Mouse (Mus musculus): ENCODE measurements around the gene Srsf9. TPM values are rescaled to one million over a fixed set of nuclear protein-coding genes. Genes with fewer than 3 reads are reported as not detected.
A peak's percentile ranks its signal among the peaks of the same experiment; 100 is the strongest.

Gene Srsf9
- polyA plus RNA-seq, 1 experiment from 2014 or later: 263 TPM

DNA sequence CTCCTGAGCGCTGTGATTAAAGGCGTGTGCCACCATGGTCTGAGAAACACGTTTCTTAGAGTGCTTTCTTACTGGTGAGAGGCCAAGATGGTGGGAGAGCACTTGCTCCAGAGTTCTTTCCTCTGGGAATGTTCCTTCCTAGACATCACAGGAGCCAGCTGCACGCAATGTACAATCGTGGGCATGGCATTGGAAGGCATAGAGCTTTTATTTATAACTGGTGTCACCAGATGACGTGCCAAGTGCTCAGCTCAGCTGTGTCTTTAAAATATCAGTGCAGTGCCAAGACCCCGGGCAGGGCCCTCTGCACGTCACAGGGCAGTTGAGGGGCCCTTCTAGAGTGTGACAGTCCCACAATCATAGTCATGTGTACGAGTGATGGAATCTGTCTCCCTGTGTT lies 4.0 kb downstream of the Srsf9 start:
- Histone ChIP-seq H3K4me2 (no peak overlapping the region), H3K9ac (no peak overlapping the region), H3K27ac (no peak overlapping the region), H3K9me3 (replicated peaks) (no peaks in the 10 kb centered on the region), H3K27me3 (no peaks in the 10 kb centered on the region), H3K4me1 (peaks cover 21% of the 10 kb centered on the region), H3K36me3 (ENCODE audit: poor library complexity, severe bottlenecking) (peaks cover 66% of the 10 kb centered on the region), H3K4me3 (no peak overlapping the region)
- 91% methylated on average over 9 of the region's 9 CpGs for WGBS
- ATAC-seq: no peak

DNA sequence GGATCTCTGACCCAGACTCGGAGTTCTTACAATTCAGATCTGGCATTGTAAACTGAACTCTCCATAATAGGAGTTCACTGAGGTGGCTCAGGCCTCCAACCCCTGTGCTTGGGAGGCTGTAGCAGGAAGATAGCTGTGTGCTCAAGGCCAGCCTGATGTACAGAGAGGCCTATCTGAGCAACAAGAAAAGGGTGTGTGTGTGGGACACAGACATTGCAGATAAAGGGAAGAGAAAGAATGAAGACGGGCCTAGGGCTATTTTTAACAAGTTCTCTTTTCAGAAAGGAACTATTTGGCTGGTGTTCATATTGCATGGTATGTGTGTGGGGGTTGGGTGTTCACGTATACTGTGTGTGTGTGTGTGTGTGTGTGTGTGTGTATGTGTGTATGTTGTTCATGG lies 6.6 kb downstream of the Srsf9 start:
- Histone ChIP-seq H3K4me2 (no peak overlapping the region), H3K36me3 (ENCODE audit: poor library complexity, severe bottlenecking) (peaks cover 84% of the 10 kb centered on the region), H3K9ac (no peak overlapping the region), H3K27me3 (no peaks in the 10 kb centered on the region), H3K4me3 (no peak overlapping the region), H3K4me1 (peaks cover 10% of the 10 kb centered on the region), H3K9me3 (replicated peaks) (no peaks in the 10 kb centered on the region), H3K27ac (no peak overlapping the region)
- no peak for ATAC-seq
- WGBS: 88% methylated on average over 3 of the region's 3 CpGs

DNA sequence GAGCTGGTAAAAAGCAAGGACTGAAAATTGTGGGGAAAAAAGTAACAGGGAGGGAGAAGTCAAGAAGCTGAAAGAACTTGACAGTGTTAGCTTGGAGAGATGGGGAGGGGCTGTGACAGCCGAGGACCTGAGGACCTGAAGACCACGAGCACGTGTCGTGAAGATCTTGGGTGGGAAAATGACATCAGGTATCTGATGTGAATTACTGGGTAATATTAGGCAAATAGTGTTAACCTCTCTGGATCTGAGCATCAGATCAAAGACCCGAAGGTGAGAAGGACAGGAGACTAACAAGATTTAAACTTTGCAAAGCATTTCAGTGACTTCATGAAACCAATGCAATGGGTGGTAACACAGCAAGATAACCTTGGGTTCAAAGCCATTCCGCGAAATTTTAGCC lies 13.0 kb downstream of the Srsf9 start:
- Histone ChIP-seq H3K4me2 (peak overlapping the region; percentile 74), H3K9ac (peak overlapping the region; percentile 93), H3K4me3 (peak overlapping the region; percentile 89), H3K27ac (no peak overlapping the region), H3K36me3 (ENCODE audit: poor library complexity, severe bottlenecking) (peaks cover 54% of the 10 kb centered on the region), H3K4me1 (peaks cover 25% of the 10 kb centered on the region), H3K27me3 (no peaks in the 10 kb centered on the region), H3K9me3 (replicated peaks) (no peaks in the 10 kb centered on the region)
- ATAC-seq: no peak
- WGBS: 43% methylated on average over 7 of the region's 7 CpGs

DNA sequence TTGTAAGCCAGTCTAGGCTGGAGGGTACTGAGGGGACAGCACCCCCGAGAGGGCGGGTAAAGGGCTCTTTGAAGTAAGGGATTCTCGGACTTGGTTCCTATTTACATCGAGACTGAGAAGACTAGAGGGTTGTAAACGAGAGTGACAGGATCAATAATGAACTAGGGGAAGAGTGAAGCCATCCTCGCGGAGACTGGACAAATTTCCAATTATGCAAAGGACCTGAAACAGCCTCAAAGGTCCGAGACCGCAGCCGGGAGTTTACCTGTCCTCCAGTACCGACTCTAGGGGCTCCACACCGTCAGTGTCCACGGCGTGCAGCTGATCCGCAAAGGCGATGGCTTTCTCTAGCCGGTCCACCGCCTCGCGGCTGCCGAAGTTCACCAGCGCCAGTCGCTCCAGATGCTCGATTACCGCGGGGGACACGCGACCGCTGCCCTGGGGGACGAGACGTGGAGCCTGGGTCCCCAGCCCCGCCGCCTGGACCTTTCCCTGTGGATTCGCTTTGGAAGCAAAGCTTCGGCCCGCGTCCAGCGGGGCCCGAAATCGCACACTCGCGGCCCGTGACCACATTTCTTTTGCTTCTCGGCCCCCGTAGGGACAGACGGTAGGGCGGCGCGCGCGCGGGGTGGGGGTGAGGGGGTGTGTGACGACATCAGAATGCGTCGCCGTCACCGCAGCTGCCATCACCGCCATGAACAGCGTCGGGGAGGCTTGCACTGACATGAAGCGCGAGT lies 13.8 kb downstream of the Srsf9 start, which contains the start of the genes Gatc and Triap1:
TSS of gene Gatc (minus strand) at position 602 of the 737 bp plus-strand sequence.
TSS of gene Triap1 (plus strand) at position 649 of the 737 bp plus-strand sequence.
- WGBS: under 1% methylated on average over 61 of the region's 62 CpGs
- peak within 1 kb of the TSS; percentile 93 for H3K9ac ChIP-seq

DNA sequence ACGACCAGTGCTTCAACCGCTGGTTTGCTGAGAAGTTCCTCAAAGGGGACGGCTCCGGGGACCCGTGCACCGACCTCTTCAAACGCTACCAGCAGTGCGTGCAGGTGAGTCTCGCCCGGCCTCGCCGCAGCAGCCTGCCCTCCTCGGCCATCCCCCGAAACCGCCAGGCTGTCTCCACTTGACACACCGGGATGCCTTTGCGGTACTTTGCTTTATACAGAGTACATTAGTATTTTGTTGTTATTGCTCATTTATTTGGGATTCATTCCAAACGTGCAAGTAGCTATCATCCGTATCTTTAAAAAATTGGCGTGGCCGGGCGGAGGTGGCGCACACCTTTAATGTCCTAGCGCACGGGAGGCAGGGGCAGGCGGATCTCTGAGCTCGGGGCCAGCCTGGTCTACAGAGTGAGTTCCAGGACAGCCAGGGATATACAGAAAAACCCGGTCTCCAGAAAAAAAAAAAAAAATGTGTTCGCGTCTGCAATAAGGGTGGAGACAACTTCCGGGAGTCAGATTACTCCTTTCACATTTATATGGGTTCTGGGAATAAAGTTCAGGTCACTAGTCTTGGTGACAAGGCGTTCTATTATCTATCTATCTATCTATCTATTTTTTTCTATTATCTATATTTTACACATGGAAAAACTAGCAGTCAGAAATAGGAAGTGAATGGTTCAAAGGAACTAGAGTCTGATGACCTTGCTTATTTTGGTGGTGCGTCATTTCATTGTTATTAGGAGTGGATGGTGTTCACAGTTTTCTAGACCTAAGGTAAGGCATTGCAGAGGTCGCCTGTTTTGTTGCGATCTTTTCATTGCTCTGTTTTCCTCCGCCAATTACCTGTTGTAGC lies 14.6 kb downstream of the Srsf9 start:
- peaks cover 25% of the 10 kb centered on the region for H3K4me1 ChIP-seq
- WGBS: 13% methylated on average over 36 of the region's 36 CpGs
- H3K36me3 ChIP-seq (ENCODE audit: poor library complexity, severe bottlenecking): peaks cover 49% of the 10 kb centered on the region
- no peak; the same call in 1 of the 2 replicates for ATAC-seq
- H3K9me3 ChIP-seq (replicated peaks): no peaks in the 10 kb centered on the region
- H3K9ac ChIP-seq: peak overlapping the region; percentile 93
- peak overlapping the region; percentile 78 for H3K27ac ChIP-seq
- no peaks in the 10 kb centered on the region for H3K27me3 ChIP-seq
- H3K4me3 ChIP-seq: peak overlapping the region; percentile 89
- peak overlapping the region; percentile 74 for H3K4me2 ChIP-seq

More for the DNA sequence above, 13.8 kb downstream of the Srsf9 start, which contains the start of the genes Gatc and Triap1:
- Histone ChIP-seq H3K27me3 (no peaks in the 10 kb centered on the region), H3K27ac (peak within 1 kb of the TSS; percentile 78), H3K4me2 (peak within 1 kb of the TSS; percentile 74), H3K9me3 (replicated peaks) (no peaks in the 10 kb centered on the region), H3K4me3 (peak within 1 kb of the TSS; percentile 89), H3K4me1 (peaks cover 25% of the 10 kb centered on the region), H3K36me3 (ENCODE audit: poor library complexity, severe bottlenecking) (peaks cover 54% of the 10 kb centered on the region)
- ATAC-seq: peak; percentile 92

DNA sequence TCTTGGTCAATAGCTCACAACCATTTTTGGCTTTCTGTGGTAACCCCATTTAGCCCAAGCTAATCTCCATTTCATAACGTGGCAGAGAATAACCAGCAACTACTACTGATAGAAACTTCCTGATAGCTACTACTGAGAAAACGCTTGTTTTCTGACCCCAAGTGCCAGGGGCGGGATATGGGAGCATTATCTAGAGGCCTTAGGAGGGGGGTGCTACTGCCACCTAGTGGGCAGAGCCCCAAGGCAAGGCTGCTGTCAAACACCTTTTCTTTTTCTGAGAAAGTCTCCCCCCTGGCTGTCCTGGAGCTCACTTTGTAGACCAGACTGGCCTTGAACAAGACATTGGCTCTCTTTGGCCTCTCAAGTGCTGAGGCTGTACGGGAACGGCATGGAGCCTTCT lies 20.6 kb downstream of the Srsf9 start:
- Histone ChIP-seq H3K9ac (peak overlapping the region; percentile 89), H3K4me3 (peak overlapping the region; percentile 95), H3K36me3 (ENCODE audit: poor library complexity, severe bottlenecking) (peaks cover 35% of the 10 kb centered on the region), H3K27me3 (no peaks in the 10 kb centered on the region), H3K27ac (peak overlapping the region; percentile 1; the same call in 1 of the 2 replicates), H3K9me3 (replicated peaks) (0 out of 2 replicates have a peak, but pooled peaks cover 6% of the 10 kb centered on the region), H3K4me2 (peak overlapping the region; percentile 100), H3K4me1 (peaks cover 21% of the 10 kb centered on the region)
- ATAC-seq: no peak; the same call in 1 of the 2 replicates
- WGBS: 5% methylated on average over 5 of the region's 5 CpGs

DNA sequence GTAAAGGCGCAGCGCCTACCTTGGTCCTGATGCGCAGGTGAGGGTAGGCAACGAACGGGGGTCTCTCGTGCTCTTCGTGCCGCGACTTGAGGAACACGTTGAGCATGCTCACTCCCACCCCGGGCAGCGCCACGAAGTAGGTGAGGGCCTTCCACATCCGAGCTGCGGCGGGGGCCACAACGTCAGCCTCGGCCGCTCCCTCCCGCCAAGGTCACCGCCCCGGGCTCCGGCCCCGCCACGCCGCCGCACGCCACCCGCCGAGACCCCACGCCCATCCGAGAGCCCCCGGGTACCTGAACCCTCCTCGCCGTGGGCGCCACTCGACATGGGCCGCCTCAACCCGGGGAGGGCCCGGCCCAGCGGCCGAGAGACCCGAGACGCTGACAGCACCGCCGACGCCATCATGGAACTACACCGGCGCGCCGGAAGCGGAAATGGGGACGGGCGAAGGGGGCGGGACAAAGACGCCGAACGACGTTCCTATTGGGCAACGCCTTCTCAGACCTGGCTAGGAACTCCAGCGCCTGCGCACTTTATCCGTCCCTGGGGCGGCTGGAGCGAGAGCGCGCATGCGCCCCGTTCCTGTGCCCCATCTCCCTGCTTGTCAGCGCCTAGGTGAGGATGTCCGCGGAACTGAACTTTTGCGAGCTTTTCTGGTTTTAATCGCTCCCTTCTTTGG lies 21.7 kb downstream of the Srsf9 start, which contains the start of gene Cox6a1:
TSS of gene Cox6a1 (minus strand) at position 436 of the 679 bp plus-strand sequence.
- ATAC-seq: peak; percentile 95
- H3K4me2 ChIP-seq: peak within 1 kb of the TSS; percentile 100
- WGBS: under 1% methylated on average over 63 of the region's 74 CpGs
- 0 out of 2 replicates have a peak, but pooled peaks cover 6% of the 10 kb centered on the region for H3K9me3 ChIP-seq (replicated peaks)
- H3K4me1 ChIP-seq: peaks cover 21% of the 10 kb centered on the region
- H3K36me3 ChIP-seq (ENCODE audit: poor library complexity, severe bottlenecking): peaks cover 24% of the 10 kb centered on the region
- no peaks in the 10 kb centered on the region for H3K27me3 ChIP-seq
- peak within 1 kb of the TSS; percentile 69 for H3K27ac ChIP-seq
- H3K9ac ChIP-seq: peak within 1 kb of the TSS; percentile 89
- H3K4me3 ChIP-seq: peak within 1 kb of the TSS; percentile 95

DNA sequence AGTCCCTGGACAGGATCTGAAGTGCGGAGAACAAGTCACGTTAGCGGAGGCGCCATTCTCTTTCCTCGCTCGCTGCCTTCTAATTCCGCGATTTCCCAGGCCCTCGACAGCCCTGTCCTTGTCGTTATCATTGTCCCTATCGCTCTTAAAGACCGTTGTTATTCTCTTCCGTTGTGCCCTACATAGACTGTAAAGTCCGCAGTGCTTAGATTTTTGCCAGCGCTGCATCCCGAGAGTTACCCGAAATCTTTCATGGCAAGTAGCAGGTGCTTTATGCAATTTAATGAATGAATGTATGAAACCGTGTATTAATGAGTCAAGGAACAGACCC lies 22.2 kb downstream of the Srsf9 start:
- Histone ChIP-seq H3K4me2 (peak overlapping the region; percentile 100), H3K9ac (peak overlapping the region; percentile 89), H3K9me3 (replicated peaks) (0 out of 2 replicates have a peak, but pooled peaks cover 6% of the 10 kb centered on the region), H3K4me3 (peak overlapping the region; percentile 95), H3K36me3 (ENCODE audit: poor library complexity, severe bottlenecking) (peaks cover 19% of the 10 kb centered on the region), H3K27me3 (no peaks in the 10 kb centered on the region), H3K27ac (peak overlapping the region; percentile 69), H3K4me1 (peaks cover 21% of the 10 kb centered on the region)
- peak; percentile 54 for ATAC-seq
- under 1% methylated on average over 18 of the region's 18 CpGs for WGBS

DNA sequence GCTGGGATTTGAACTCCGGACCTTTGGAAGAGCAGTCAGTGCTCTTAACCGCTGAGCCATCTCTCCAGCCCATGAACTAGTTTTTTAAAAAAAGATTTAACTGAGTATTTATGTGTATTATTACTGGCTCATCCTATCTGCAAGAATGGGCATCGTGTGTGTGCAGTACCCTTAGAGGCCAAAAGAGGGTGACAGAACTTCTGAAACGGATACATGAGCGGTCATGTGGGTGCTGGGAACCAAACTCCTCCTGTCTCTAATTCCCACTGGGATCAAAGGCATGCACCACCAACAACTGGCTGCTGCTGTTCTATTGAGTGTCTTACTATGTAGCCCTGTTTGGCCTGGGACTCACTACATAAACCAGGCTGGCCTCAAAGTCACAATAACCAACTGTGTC lies 24.4 kb downstream of the Srsf9 start:
- 86% methylated on average over 5 of the region's 5 CpGs for WGBS
- H3K4me2 ChIP-seq: no peak overlapping the region
- H3K9me3 ChIP-seq (replicated peaks): 0 out of 2 replicates have a peak, but pooled peaks cover 6% of the 10 kb centered on the region
- H3K4me1 ChIP-seq: peaks cover 21% of the 10 kb centered on the region
- no peaks in the 10 kb centered on the region for H3K36me3 ChIP-seq (ENCODE audit: poor library complexity, severe bottlenecking)
- H3K4me3 ChIP-seq: no peak overlapping the region
- no peaks in the 10 kb centered on the region for H3K27me3 ChIP-seq
- H3K9ac ChIP-seq: no peak overlapping the region
- H3K27ac ChIP-seq: no peak overlapping the region
- no peak for ATAC-seq

DNA sequence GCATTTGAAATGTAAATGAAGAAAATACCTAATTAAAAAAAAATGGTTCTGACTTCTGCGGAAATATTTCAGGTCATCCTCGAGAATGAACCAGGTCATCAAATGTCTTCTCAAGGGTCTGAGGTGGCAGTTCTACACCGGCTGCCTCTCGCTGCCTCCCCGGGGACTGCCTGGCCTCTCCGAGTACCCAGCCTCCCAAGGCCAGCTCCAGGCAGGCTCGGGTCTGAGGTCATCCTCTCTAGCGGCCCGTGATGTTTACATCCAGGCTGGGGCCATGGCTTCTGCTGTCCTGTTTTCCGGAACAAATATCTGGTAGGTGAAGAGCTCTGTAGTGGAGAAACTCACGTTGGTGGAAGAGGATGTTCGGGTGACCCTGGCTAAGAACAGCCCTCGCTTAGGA lies 28.1 kb downstream of the Srsf9 start:
- ATAC-seq: no peak
- Histone ChIP-seq H3K9ac (no peak overlapping the region), H3K27ac (no peak overlapping the region), H3K27me3 (no peaks in the 10 kb centered on the region), H3K36me3 (ENCODE audit: poor library complexity, severe bottlenecking) (no peaks in the 10 kb centered on the region), H3K4me1 (peaks cover 2% of the 10 kb centered on the region; the same call in 1 of the 2 replicates), H3K4me3 (no peak overlapping the region), H3K4me2 (no peak overlapping the region), H3K9me3 (replicated peaks) (0 out of 2 replicates have a peak, but pooled peaks cover 6% of the 10 kb centered on the region)
- 73% methylated on average over 13 of the region's 13 CpGs for WGBS

DNA sequence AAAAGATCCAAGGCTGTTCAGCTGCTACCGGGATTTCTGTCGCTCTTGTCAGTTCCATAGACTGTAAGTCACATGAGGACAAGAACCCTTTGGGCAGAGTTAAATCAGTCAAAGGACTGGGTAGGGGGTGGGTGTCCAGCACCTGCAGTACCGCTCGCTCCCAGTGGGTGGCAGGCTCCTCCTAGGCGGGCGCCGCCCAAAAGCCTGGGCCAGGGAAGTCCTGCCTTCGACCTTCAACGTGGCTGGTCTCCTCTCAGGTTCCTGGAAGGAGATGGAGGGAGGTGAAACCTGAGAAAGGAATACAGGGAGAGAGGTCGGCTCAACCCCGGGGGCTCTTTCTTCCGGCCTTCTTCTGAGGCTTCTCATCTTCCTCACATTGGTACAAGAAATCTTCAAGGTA lies 31.9 kb downstream of the Srsf9 start:
- Histone ChIP-seq H3K36me3 (ENCODE audit: poor library complexity, severe bottlenecking) (no peaks in the 10 kb centered on the region), H3K4me2 (no peak overlapping the region), H3K4me3 (no peak overlapping the region), H3K4me1 (peaks cover 9% of the 10 kb centered on the region; the same call in 1 of the 2 replicates), H3K27me3 (no peaks in the 10 kb centered on the region), H3K9ac (no peak overlapping the region), H3K27ac (no peak overlapping the region), H3K9me3 (replicated peaks) (no peaks in the 10 kb centered on the region)
- ATAC-seq: 0 out of 2 replicates have a peak, but pooled peaks have one; percentile 48
- WGBS: 2% methylated on average over 12 of the region's 12 CpGs

Measured in forebrain, embryonic 13.5 days (tissue).